Mouse (Mus musculus) natural killer cell, adult 2 months (primary cell): Measurements from ENCODE around the gene Gpr62.

Experiments used
- DNase-seq, 2 experiments: peaks; one replicate each; pipeline ENCODE4 v3.0.0; 2022; ENCODE audit warnings: low spot score in 2 of 2

Gene Gpr62

GRCm38 (mm10) chr9:106421865-106422160 lies 43.9 kb downstream of the Gpr62 start:
- peak; percentile 75 to 84 for DNase-seq

- no peak for DNase-seq
These were observed 44.5 kb downstream of the Gpr62 start for GRCm38 (mm10) chr9:106421033-106421864.

GRCm38 (mm10) chr9:106420608-106421007 lies 45.1 kb downstream of the Gpr62 start:
- no peak for DNase-seq

GRCm38 (mm10) chr9:106417841-106418625 lies 47.7 kb downstream of the Gpr62 start:
- DNase-seq, result no peak

- DNase-seq, result no peak
These were observed 48.9 kb downstream of the Gpr62 start for GRCm38 (mm10) chr9:106416826-106417225.
